12 mouse cellular contexts compared by ENCODE assay signal in genomic region chr9:110946548-110947044, GRCm38 (mm10). TPM values are rescaled to one million over a fixed set of nuclear protein-coding genes. Genes with fewer than 3 reads are reported as not detected.
DNase-seq lines count a peak whose midpoint lies in the region; ATAC-seq and TF ChIP-seq lines count a peak whose summit lies in the region.
"Had no signal": no experiment of that assay in that cellular context is flagged by ENCODE, and none has a peak within 500 bp of the region (broad histone marks: within the 10 kb centered on the region; RNA-seq: fewer than 3 reads in every experiment).

No protein-coding gene starts in this region.

- no peaks in the 10 kb centered on the region for H3K36me3 ChIP-seq in heart, embryonic 12.5 days
- no peaks in the 10 kb centered on the region for H3K36me3 ChIP-seq in limb, embryonic 11.5 days (ENCODE audit: control insufficient read depth, insufficient read depth, low read length)
- H3K36me3 ChIP-seq: G1E had no signal

- TF ChIP-seq CTCF in brain, embryonic 14.5 days (IDR thresholded peaks at IDR 0.05; ENCODE audit: borderline replicate concordance, extremely low read depth, insufficient read depth, insufficient read length): no peak
- no peak for TF ChIP-seq CTCF in cerebellum, adult 2 months (IDR thresholded peaks at IDR 0.05; ENCODE audit: borderline replicate concordance, insufficient read depth, low read depth, low read length)

- H3K4me3 ChIP-seq in heart, embryonic 12.5 days: no peak overlapping the region
- H3K4me3 ChIP-seq in limb, embryonic 11.5 days (ENCODE audit: low read depth, low read length): no peak overlapping the region
- H3K4me3 ChIP-seq in cerebellum, adult 2 months (replicated peaks; ENCODE audit: insufficient read depth, low read depth, low read length): no peak overlapping the region

- no peaks in the 10 kb centered on the region for H3K9me3 ChIP-seq in heart, embryonic 12.5 days (replicated peaks)
- no peaks in the 10 kb centered on the region for H3K9me3 ChIP-seq in limb, embryonic 11.5 days (ENCODE audit: control insufficient read depth, low read length)
- H3K9me3 ChIP-seq: G1E had no signal

- DNase-seq in heart, adult 18-20 months: no peak
- DNase-seq in CD4-positive helper T cell, adult 2 months (ENCODE audit: low read depth, low spot score): peak; percentile 88
- peak; percentile 23 for DNase-seq in brain, embryonic 14.5 days (ENCODE audit: low read depth)
- DNase-seq in limb, embryonic 11.5 days (ENCODE audit: low spot score): peak; percentile 55
- no peak for DNase-seq in layer of hippocampus, postnatal 25 days (ENCODE audit: extremely low spot score in 1 of 2, low spot score in 1 of 2)
- DNase-seq in cerebellum, adult 2 months: no peak
- DNase-seq in Muller cell, postnatal 12 days (ENCODE audit: inconsistent ontology term): no peak
- DNase-seq: kidney, postnatal 25 days; lung, embryonic 14.5 days had no signal

- no peak for TF ChIP-seq POLR2A in brain, embryonic 14.5 days (IDR thresholded peaks at IDR 0.05; ENCODE audit: borderline replicate concordance, extremely low read depth, insufficient read depth, insufficient read length, poor library complexity, severe bottlenecking)
- no peak for TF ChIP-seq POLR2A in cerebellum, adult 2 months (IDR thresholded peaks at IDR 0.05; ENCODE audit: borderline replicate concordance, insufficient read depth, low read length)

- no peak for ATAC-seq in heart, embryonic 12.5 days (ENCODE audit: insufficient number of reproducible peaks, low FRiP score)
- ATAC-seq in limb, embryonic 11.5 days (ENCODE audit: insufficient number of reproducible peaks, low FRiP score, low TSS enrichment, low read depth): no peak

- H3K27me3 ChIP-seq in heart, embryonic 12.5 days (replicated peaks): peaks cover 18% of the 10 kb centered on the region
- H3K27me3 ChIP-seq in limb, embryonic 11.5 days (ENCODE audit: control insufficient read depth, insufficient read depth, low read length): peaks cover 28% of the 10 kb centered on the region
- H3K27me3 ChIP-seq in cerebellum, adult 2 months (ENCODE audit: control insufficient read depth, insufficient read depth, low read length): no peaks in the 10 kb centered on the region; the same call in 1 of the 2 replicates

- H3K27ac ChIP-seq in heart, embryonic 12.5 days (ENCODE audit: poor library complexity, severe bottlenecking): no peak overlapping the region
- no peak overlapping the region for H3K27ac ChIP-seq in limb, embryonic 11.5 days (replicated peaks; ENCODE audit: low read depth, low read length)
- H3K27ac ChIP-seq in cerebellum, adult 2 months (ENCODE audit: insufficient read depth, low read length): no peak overlapping the region

- peaks cover 29% of the 10 kb centered on the region for H3K4me1 ChIP-seq in heart, embryonic 12.5 days (replicated peaks)
- H3K4me1 ChIP-seq in limb, embryonic 11.5 days (ENCODE audit: control insufficient read depth, insufficient read depth, low read length): peaks cover 6% of the 10 kb centered on the region
- no peaks in the 10 kb centered on the region for H3K4me1 ChIP-seq in cerebellum, adult 2 months (ENCODE audit: control insufficient read depth, insufficient read depth, low read length)

- H3K4me2 ChIP-seq in heart, embryonic 12.5 days: peak overlapping the region; percentile 38
- H3K4me2 ChIP-seq in limb, embryonic 11.5 days (ENCODE audit: low read depth, severe bottlenecking): peak overlapping the region; percentile 17; the same call in 1 of the 2 replicates
- H3K4me2 ChIP-seq: lung, embryonic 14.5 days had no signal

- H3K9ac ChIP-seq in heart, embryonic 12.5 days: no peak overlapping the region
- H3K9ac ChIP-seq in limb, embryonic 11.5 days (ENCODE audit: low read length): no peak overlapping the region
- H3K9ac ChIP-seq: lung, embryonic 14.5 days had no signal

- 14% methylated on average over 20 of the region's 20 CpGs for WGBS in heart, embryonic 12.5 days
- 3% methylated on average over 20 of the region's 20 CpGs for WGBS in limb, embryonic 11.5 days
- WGBS in cerebellum, adult 2 months: 37% methylated on average over 20 of the region's 20 CpGs

RNA-seq across cellular contexts. Expression of gene Tdgf1, which starts 0.6 kb away (rescaled TPM):
- polyA plus RNA-seq in heart, embryonic 12.5 days (2016; fragmentation: Nextera tagmentation; extraction: Ambion mirVana): not detected in 2 replicates
- total RNA-seq in heart, adult 18-20 months (2021): not detected
- 0.25 TPM in 1 of 2 replicates, not detected in the other for polyA plus RNA-seq in brain, embryonic 14.5 days (2012; rRNA removed)
- polyA plus RNA-seq in limb, embryonic 11.5 days (2014; fragmentation: Nextera tagmentation; extraction: Ambion mirVana): 0.14 TPM in 1 of 2 replicates, not detected in the other
- total RNA-seq in layer of hippocampus, postnatal 25 days (2021): under 1 TPM; 0.23 to 0.66 TPM
- 7.2 and 7.5 TPM in 2 replicates for polyA plus RNA-seq in cerebellum, adult 2 months (2012; rRNA removed)
- total RNA-seq: gastrocnemius, adult 18-20 months had no signal
- polyA plus RNA-seq: G1E; lung, embryonic 14.5 days had no signal

RNA-seq across cellular contexts. Expression of gene Lrrc2, which starts 4.7 kb away (rescaled TPM):
- polyA plus RNA-seq in heart, embryonic 12.5 days (2016; fragmentation: Nextera tagmentation; extraction: Ambion mirVana): 1.3 and 1.5 TPM in 2 replicates
- 100 to 1,000 TPM; 239 to 298 TPM for total RNA-seq in heart, adult 18-20 months (2021)
- 0.09 and 0.26 TPM in 2 replicates for polyA plus RNA-seq in brain, embryonic 14.5 days (2012; rRNA removed)
- 0.23 and 0.33 TPM in 2 replicates for polyA plus RNA-seq in limb, embryonic 11.5 days (2014; fragmentation: Nextera tagmentation; extraction: Ambion mirVana)
- total RNA-seq in layer of hippocampus, postnatal 25 days (2021): 1 to 10 TPM; 1.8 to 2.3 TPM
- 3.2 and 3.5 TPM in 2 replicates for polyA plus RNA-seq in cerebellum, adult 2 months (2012; rRNA removed)
- polyA plus RNA-seq: G1E; lung, embryonic 14.5 days had no signal

RNA-seq across cellular contexts. Expression of gene Fam240a, which starts 29.9 kb away (rescaled TPM):
- not detected in 2 replicates for polyA plus RNA-seq in heart, embryonic 12.5 days (2016; fragmentation: Nextera tagmentation; extraction: Ambion mirVana)
- total RNA-seq in heart, adult 18-20 months (2021): not detected
- not detected in 2 replicates for polyA plus RNA-seq in brain, embryonic 14.5 days (2012; rRNA removed)
- not detected in 2 replicates for polyA plus RNA-seq in limb, embryonic 11.5 days (2014; fragmentation: Nextera tagmentation; extraction: Ambion mirVana)
- not detected for total RNA-seq in layer of hippocampus, postnatal 25 days (2021)
- polyA plus RNA-seq in cerebellum, adult 2 months (2012; rRNA removed): not detected in 2 replicates
- total RNA-seq: G1E had no signal
- polyA plus RNA-seq: G1E; lung, embryonic 14.5 days had no signal

RNA-seq across cellular contexts. Expression of gene Rtp3, which starts 43.8 kb away (rescaled TPM):
- 0.09 TPM in 1 of 2 replicates, not detected in the other for polyA plus RNA-seq in heart, embryonic 12.5 days (2016; fragmentation: Nextera tagmentation; extraction: Ambion mirVana)
- total RNA-seq in heart, adult 18-20 months (2021): 1 to 10 TPM; 2.9 to 3.8 TPM
- polyA plus RNA-seq in brain, embryonic 14.5 days (2012; rRNA removed): 0.11 and 0.12 TPM in 2 replicates
- not detected in 2 replicates for polyA plus RNA-seq in limb, embryonic 11.5 days (2014; fragmentation: Nextera tagmentation; extraction: Ambion mirVana)
- total RNA-seq in layer of hippocampus, postnatal 25 days (2021): under 1 TPM; 0.10 to 0.26 TPM
- 0.34 and 0.63 TPM in 2 replicates for polyA plus RNA-seq in cerebellum, adult 2 months (2012; rRNA removed)
- polyA plus RNA-seq: G1E had no signal

Comparison
In these comparisons a context has a peak if more than half of its experiments do, and no peak if none do; other contexts are left out.
1. DNase-seq: peak in CD4-positive helper T cell, adult 2 months (single experiment), brain, embryonic 14.5 days (single experiment) and limb, embryonic 11.5 days (single experiment); none in heart, adult 18-20 months (0 of 2), layer of hippocampus, postnatal 25 days (0 of 2), cerebellum, adult 2 months (0 of 2) and Muller cell, postnatal 12 days (single experiment).